Mouse (Mus musculus) embryonic facial prominence, embryonic 10.5 days (tissue): ENCODE data around the gene Epb41l2. TPM values are rescaled to one million over a fixed set of nuclear protein-coding genes. Genes with fewer than 3 reads are reported as not detected.
A peak's percentile ranks its signal among the peaks of the same experiment; 100 is the strongest.

Experiments used
- DNase-seq: peaks from one replicate; pipeline ENCODE4 v3.0.0-alpha.2; 2017; ENCODE audit warnings: low spot score
- H3K27ac ChIP-seq: fragments of 300-500 bp; sonication (generic); replicated peaks from 2 replicates; pipeline ENCODE4 v1.5.1; 2016; ENCODE audit warnings: mild to moderate bottlenecking
- H3K27me3 ChIP-seq: fragments of 300-500 bp; sonication (generic); replicated peaks from 2 replicates; pipeline ENCODE4 v1.6.1; 2016; ENCODE audit warnings: low read depth, mild to moderate bottlenecking; ENCODE audit not compliant: poor library complexity, severe bottlenecking
- H3K36me3 ChIP-seq: fragments of 300-500 bp; sonication (generic); replicated peaks from 2 replicates; pipeline ENCODE4 v1.6.1; 2016; ENCODE audit warnings: mild to moderate bottlenecking, moderate library complexity
- H3K4me1 ChIP-seq: fragments of 300-500 bp; sonication (generic); 2 replicates; pipeline ENCODE4 v1.6.1; 2016
- H3K4me3 ChIP-seq: fragments of 300-500 bp; sonication (generic); 2 replicates; pipeline ENCODE4 v1.5.1; 2016; ENCODE audit warnings: mild to moderate bottlenecking, moderate library complexity
- H3K9me3 ChIP-seq: fragments of 300-500 bp; sonication (generic); 2 replicates; pipeline ENCODE4 v1.6.1; 2016; ENCODE audit warnings: mild to moderate bottlenecking
- WGBS: fragments of 180-500 bp; shearing (Covaris S2); methylation state at CpG from one replicate; pipeline ENCODE4 v1.1.7; 2016; 5-methylcytosine and 5-hydroxymethylcytosine counted together
- polyA plus RNA-seq: library from polyadenylated mRNA; unstranded; fragments of >200 nt; fragmentation: Nextera tagmentation; extraction: Ambion mirVana; gene quantifications from 2 replicates; pipeline ENCODE4 v1.2.1, GENCODE M21; 2016

The Epb41l2 gene
- polyA plus RNA-seq, 1 experiment from 2014 or later, result 52.9 TPM

DNA sequence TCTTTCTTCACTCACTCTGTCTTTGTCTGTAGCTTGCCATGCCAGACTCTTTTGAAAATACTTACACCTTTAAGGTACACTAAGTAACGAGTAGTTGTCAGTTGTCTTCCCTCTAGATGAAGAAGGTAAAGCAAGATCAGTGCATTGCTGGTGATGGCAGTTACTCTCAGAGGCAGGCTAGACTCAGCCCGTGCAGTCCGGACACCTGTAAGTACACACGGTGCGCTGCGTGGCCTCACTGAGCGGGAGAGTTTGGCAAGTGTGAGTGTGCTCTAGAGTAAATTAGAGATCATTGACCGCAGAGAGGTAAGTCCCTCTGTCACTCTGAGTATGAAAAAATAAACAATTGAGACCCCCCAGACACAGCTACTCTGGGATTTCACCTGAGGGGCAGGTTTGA is 46.0 kb downstream of the Epb41l2 start:
- DNase-seq, result no peak
- no peak overlapping the region for H3K4me3 ChIP-seq
- H3K4me1 ChIP-seq, result peaks cover 19% of the 10 kb centered on the region
- no peaks in the 10 kb centered on the region for H3K27me3 ChIP-seq
- H3K9me3 ChIP-seq, result no peaks in the 10 kb centered on the region
- no peak overlapping the region for H3K27ac ChIP-seq
- WGBS, result 88% methylated on average over 8 of the region's 8 CpGs
- H3K36me3 ChIP-seq, result no peaks in the 10 kb centered on the region

DNA sequence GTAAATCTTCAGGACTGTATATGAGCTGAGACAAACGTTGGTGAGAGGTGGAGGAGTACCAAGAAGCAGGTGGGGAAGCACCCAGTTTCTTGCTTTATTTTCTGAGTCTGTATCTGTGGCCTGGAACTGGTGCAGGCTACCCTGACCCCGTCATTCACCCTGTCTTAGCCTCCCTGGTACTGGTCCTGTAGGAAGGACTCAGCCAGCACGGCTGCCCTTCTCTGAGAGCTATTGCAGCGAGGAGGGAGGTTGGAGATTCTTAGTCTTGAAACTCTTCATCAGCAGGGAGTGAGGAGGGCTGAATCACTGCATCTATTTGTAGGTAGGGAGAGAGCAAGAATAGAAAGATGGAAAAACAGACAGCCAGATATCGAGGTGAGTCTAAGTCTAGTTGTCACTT is 47.1 kb downstream of the Epb41l2 start:
- Histone ChIP-seq H3K27ac (no peak overlapping the region), H3K36me3 (no peaks in the 10 kb centered on the region), H3K27me3 (no peaks in the 10 kb centered on the region), H3K4me1 (peaks cover 12% of the 10 kb centered on the region), H3K9me3 (no peaks in the 10 kb centered on the region), H3K4me3 (no peak overlapping the region)
- WGBS, result 81% methylated on average over 5 of the region's 5 CpGs
- no peak for DNase-seq

DNA sequence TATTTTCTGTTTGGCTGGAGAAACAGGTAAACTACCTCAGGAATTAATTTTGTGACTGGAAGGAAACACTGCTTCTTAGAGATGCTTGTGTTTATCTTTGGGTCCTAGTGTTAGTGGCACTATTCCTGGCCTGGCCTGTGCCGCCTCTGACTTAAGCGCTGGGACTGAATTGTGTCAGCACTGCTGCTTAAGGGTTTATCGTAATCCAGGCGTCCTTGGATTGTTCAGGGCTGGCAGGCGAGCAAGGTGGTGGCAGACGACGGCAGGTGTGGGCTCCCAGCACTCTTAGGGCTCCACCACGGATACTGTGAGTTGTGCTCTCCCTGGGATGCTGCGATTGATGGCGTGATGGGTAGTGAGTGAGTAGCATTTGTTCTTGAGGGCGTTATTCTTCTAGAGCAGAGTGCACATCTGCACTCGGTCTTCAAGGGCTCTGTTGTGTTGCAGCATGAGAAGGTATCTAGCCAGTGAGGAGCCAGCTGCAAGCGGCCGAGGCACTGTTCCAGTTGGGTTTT is 48.6 kb downstream of the Epb41l2 start:
- Histone ChIP-seq H3K9me3 (no peaks in the 10 kb centered on the region), H3K36me3 (no peaks in the 10 kb centered on the region), H3K27ac (no peak overlapping the region), H3K27me3 (no peaks in the 10 kb centered on the region), H3K4me1 (peaks cover 19% of the 10 kb centered on the region), H3K4me3 (no peak overlapping the region)
- 86% methylated on average over 14 of the region's 14 CpGs for WGBS
- no peak for DNase-seq

DNA sequence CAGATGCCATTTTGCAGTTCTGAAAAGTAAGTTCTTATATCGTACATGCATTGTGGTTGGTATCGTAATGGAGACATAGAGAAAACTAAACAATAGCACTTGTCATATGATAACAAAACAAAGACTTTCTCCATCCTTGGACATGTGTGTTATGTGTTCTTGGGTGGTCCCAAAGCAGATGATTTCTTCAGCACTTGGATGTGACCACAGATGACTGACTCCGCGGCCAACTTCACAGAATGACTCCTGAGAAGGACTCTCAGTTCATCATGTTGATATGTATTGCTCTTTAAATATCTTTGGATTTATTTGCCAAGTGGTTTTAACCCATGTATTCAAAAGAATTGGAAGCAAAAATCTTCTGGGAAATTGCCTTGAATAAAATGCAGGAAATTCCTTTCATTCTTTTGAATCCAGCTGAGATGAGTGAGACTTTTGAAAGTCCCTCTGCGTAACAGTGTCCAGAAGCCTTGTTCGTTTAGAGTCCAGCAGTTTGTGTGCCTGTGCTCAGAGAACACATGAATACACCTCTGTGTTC is 52.3 kb downstream of the Epb41l2 start:
- no peak overlapping the region for H3K4me3 ChIP-seq
- H3K27me3 ChIP-seq, result no peaks in the 10 kb centered on the region
- DNase-seq, result no peak
- no peak overlapping the region for H3K27ac ChIP-seq
- no peaks in the 10 kb centered on the region for H3K36me3 ChIP-seq
- H3K4me1 ChIP-seq, result peaks cover 12% of the 10 kb centered on the region
- WGBS, result 71% methylated on average over 6 of the region's 6 CpGs
- no peaks in the 10 kb centered on the region for H3K9me3 ChIP-seq

DNA sequence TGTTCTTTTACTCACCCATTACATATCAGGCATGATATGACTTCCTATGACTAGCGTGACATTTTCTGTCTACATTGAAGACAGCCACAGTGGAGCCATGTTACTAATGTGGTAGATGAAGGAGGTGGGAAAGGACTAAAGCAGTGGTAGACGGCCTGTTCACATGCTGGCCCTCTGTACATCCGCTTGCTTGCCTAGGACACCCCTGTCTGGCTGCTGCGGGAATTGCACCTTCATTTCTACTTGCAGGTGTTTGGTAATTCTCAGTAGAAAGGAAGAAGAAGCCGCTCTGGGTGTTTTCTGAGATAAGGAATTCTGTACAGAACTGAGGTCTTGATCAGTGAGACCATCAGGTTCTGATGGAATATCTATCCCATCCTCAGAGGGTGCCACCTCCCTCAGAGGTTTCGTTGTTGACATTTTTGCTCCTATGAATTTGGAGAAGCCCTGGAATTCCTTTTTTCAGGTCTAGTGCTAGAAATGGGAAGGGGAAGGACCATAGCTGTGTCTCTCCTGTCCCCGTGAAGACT is 55.7 kb downstream of the Epb41l2 start:
- H3K27me3 ChIP-seq, result no peaks in the 10 kb centered on the region
- H3K27ac ChIP-seq, result no peak overlapping the region
- 83% methylated on average over 7 of the region's 7 CpGs for WGBS
- H3K4me1 ChIP-seq, result peaks cover 9% of the 10 kb centered on the region
- H3K36me3 ChIP-seq, result 0 out of 2 replicates have a peak, but pooled peaks cover 4% of the 10 kb centered on the region
- no peak for DNase-seq
- H3K9me3 ChIP-seq, result no peaks in the 10 kb centered on the region
- no peak overlapping the region for H3K4me3 ChIP-seq

DNA sequence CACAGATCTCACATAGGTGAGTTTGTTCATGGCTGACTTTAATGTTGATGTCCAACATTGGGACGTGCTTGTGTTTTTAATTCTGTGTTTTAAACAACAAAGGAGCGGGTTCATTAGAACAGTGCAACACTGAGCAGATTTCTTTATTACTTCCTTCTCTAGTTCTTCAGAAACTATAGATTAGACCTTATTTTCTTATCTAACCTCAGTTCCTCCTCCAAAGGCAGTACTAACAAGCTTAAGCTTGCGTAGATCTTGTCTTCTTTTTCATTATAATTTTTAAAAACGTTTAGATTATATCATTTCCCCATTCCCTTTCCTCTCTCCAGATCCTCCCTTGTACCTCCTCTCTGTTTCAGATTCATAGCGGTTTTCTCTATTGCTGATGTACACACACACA is 57.1 kb downstream of the Epb41l2 start:
- no peaks in the 10 kb centered on the region for H3K9me3 ChIP-seq
- H3K36me3 ChIP-seq, result 0 out of 2 replicates have a peak, but pooled peaks cover 4% of the 10 kb centered on the region
- no peak for DNase-seq
- no peak overlapping the region for H3K27ac ChIP-seq
- H3K4me1 ChIP-seq, result peaks cover 7% of the 10 kb centered on the region
- H3K4me3 ChIP-seq, result no peak overlapping the region
- 87% methylated on average over 5 of the region's 5 CpGs for WGBS
- H3K27me3 ChIP-seq, result no peaks in the 10 kb centered on the region

DNA sequence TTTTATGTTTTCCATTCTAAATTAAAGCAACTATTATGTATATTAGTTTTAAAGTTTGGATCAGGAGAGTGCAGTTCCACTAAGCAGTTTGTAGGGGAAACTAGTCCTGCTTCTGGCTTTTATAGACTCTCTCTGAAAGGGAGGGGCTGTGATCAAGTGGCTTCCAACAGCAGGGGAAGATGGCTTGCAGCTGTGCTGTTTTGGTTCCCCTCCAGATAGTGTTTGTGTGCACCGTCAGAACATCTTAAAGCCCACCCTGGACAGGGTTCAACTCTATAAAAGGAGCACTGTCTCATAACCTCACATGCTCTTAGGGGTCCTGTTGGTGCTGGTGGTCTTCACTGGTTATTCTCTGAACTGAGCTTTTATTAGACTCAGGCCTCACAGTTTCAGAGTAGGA is 66.5 kb downstream of the Epb41l2 start:
- no peak for DNase-seq
- peaks cover 24% of the 10 kb centered on the region for H3K4me1 ChIP-seq
- H3K9me3 ChIP-seq, result no peaks in the 10 kb centered on the region
- no peaks in the 10 kb centered on the region for H3K27me3 ChIP-seq
- WGBS, result 24% methylated on average over 1 of the region's 1 CpGs
- no peaks in the 10 kb centered on the region for H3K36me3 ChIP-seq
- no peak overlapping the region for H3K27ac ChIP-seq
- no peak overlapping the region for H3K4me3 ChIP-seq

DNA sequence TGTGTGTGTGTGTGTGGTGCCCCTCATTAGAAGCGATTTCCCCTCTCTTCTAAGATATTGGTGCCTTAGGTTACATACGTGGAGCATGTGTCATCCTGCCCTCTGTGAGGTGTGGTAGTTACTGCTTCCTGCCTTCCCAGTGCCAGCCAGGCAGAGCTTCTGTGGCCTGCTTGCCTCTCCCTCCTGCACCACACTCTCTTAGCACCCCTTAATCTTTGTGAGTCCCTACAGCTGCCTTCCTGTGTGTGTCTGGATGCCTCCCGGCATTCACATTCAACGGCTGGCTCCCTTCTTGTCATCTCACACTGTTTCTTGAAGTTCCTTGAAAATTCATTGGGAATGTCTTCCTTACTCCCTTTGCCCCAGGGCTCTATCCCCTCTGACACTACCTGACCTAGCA is 67.2 kb downstream of the Epb41l2 start:
- 41% methylated on average over 4 of the region's 4 CpGs for WGBS
- Histone ChIP-seq H3K27ac (peak overlapping the region; percentile 59), H3K4me3 (no peak overlapping the region), H3K9me3 (no peaks in the 10 kb centered on the region), H3K36me3 (no peaks in the 10 kb centered on the region), H3K4me1 (peaks cover 31% of the 10 kb centered on the region), H3K27me3 (no peaks in the 10 kb centered on the region)
- DNase-seq, result no peak

DNA sequence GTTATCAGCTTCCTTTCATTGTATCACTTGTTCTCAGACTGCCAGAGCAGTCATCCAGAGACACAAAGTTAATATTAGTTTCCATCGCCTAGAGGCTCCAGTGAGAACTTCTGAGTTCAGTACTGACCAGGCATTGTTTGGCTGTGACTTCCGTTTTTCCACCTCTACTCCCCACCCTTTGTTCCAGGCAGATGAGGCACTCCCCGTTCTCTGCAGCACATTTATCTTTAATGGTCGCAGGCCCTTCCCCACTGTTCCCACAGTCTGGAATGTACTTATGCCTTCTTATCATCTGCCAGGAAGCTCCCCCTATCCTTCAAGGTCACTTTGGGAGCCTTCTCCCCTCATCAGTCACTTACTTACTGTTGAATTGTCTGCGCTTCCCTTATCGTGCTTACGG is 67.9 kb downstream of the Epb41l2 start:
- no peak overlapping the region for H3K4me3 ChIP-seq
- WGBS, result 64% methylated on average over 7 of the region's 7 CpGs
- H3K27me3 ChIP-seq, result no peaks in the 10 kb centered on the region
- H3K27ac ChIP-seq, result peak overlapping the region; percentile 59
- no peaks in the 10 kb centered on the region for H3K36me3 ChIP-seq
- no peak for DNase-seq
- H3K4me1 ChIP-seq, result peaks cover 38% of the 10 kb centered on the region
- no peaks in the 10 kb centered on the region for H3K9me3 ChIP-seq

DNA sequence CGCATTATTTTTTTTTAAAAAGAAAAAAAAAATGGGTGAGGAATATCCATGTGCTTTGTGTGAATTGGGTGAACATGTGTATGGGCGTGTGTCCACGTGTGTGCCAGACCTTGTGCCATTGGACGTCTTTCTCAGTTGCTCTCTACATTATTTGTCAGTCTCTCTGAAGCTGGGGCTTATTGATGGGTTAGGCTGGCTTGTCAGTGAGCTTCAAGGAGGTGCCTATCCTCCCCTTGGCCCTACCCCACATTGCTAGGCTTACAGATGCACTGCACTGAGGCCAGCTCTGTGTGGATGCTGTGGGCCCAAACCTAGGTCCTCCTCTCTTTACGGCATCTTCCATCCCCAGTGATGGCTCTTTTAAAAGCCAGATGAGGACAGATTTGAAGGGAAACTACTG is 69.1 kb downstream of the Epb41l2 start:
- DNase-seq, result no peak
- WGBS, result 91% methylated on average over 5 of the region's 5 CpGs
- Histone ChIP-seq H3K9me3 (no peaks in the 10 kb centered on the region), H3K27me3 (no peaks in the 10 kb centered on the region), H3K27ac (no peak overlapping the region), H3K4me1 (peaks cover 50% of the 10 kb centered on the region), H3K4me3 (no peak overlapping the region), H3K36me3 (no peaks in the 10 kb centered on the region)

DNA sequence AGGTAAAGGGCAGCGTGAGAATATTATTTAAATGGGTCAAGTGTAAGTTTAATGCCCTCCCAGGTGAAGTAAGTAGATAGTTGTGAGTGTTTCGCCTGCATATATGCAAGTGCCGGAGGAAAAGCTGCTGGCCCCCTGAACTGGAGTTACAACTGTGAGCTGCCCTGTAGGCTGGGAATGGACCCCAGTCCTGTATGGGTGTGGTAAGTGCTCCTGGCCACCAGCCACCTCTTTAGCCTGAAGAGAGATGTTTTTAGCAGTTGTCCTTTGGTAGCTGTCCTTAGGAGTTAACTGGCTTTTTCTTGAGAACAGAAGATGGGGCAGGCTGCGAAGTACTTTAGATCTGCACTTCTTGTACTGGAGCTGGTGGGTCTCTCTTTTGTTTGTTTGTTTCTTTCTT is 69.7 kb downstream of the Epb41l2 start:
- H3K4me1 ChIP-seq, result peaks cover 53% of the 10 kb centered on the region
- WGBS, result 90% methylated on average over 4 of the region's 4 CpGs
- H3K27me3 ChIP-seq, result no peaks in the 10 kb centered on the region

DNA sequence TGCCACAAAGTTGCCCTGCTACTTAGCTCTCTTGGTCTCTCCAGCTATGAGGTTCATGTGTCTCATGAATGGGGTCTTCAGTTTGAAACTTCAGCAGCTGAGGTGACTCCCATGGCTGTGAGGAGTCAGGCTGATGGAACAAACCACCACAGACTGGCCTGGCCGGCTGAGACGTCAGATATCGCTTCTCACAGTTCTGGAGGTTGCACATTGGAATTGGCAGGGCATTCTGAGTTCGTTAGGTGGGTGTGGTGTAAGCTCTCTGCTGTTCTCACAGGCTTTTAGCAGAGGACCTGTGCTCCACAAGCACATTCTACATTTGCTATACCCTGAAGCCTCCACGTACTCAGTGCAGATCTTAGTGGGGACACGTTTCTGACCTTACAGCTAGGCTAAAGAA is 71.3 kb downstream of the Epb41l2 start:
- Histone ChIP-seq H3K27me3 (no peaks in the 10 kb centered on the region), H3K9me3 (no peaks in the 10 kb centered on the region), H3K4me1 (peaks cover 62% of the 10 kb centered on the region), H3K36me3 (no peaks in the 10 kb centered on the region), H3K27ac (peak overlapping the region; percentile 72), H3K4me3 (no peak overlapping the region)
- WGBS, result 36% methylated on average over 6 of the region's 6 CpGs
- DNase-seq, result no peak

More for the DNA sequence above, 69.7 kb downstream of the Epb41l2 start:
- DNase-seq, result no peak
- H3K36me3 ChIP-seq, result no peaks in the 10 kb centered on the region
- no peaks in the 10 kb centered on the region for H3K9me3 ChIP-seq
- no peak overlapping the region for H3K4me3 ChIP-seq
- H3K27ac ChIP-seq, result no peak overlapping the region

DNA sequence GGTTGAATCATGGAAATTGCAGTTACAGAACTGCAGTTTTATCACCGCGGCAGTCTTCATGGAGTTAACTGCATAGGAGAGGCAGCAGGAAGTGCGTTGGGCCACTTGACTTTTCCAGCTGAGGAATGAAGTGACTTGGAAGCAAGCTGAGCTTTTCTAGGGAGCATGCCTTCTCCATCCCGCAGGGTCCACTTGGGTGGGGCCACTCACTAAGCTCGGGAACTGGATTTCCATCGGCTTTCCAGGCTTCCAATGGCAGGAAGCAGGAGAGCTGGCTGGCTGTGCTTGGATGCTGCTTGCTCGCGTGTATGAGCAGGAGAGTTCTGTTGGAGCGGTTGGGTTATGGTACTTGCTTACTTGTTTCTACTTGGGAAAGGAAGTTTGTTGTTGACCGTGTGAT is 72.8 kb downstream of the Epb41l2 start:
- Histone ChIP-seq H3K36me3 (no peaks in the 10 kb centered on the region), H3K9me3 (no peaks in the 10 kb centered on the region), H3K27ac (peak overlapping the region; percentile 51; the same call in 1 of the 2 replicates), H3K27me3 (no peaks in the 10 kb centered on the region), H3K4me3 (no peak overlapping the region), H3K4me1 (peaks cover 59% of the 10 kb centered on the region)
- DNase-seq, result no peak
- 63% methylated on average over 10 of the region's 10 CpGs for WGBS
